Mouse (Mus musculus) inflammation-experienced regulatory T-cells, adult 16 weeks (primary cell): Measurements from ENCODE around the gene Tymp. TPM values are rescaled to one million over a fixed set of nuclear protein-coding genes. Genes with fewer than 3 reads are reported as not detected.

Experiments
- polyA plus RNA-seq: library from polyadenylated mRNA; unstranded; fragments of 100-300 nt; shearing (Covaris generic); gene quantifications from one replicate; pipeline ENCODE4 v1.2.1, GENCODE M21; 2017

The Tymp gene
- polyA plus RNA-seq: 1.0 TPM

GRCm38 (mm10) chr15:89376957-89377356, at the start of gene Tymp:
TSS of gene Tymp (minus strand) at chr15:89377039.

GRCm38 (mm10) chr15:89425711-89426121, 48.9 kb upstream of the Tymp start, which contains the start of gene Cpt1b:
TSS of gene Cpt1b (minus strand) at chr15:89425863.

GRCm38 (mm10) chr15:89410118-89410517, 33.3 kb upstream of the Tymp start, which contains the start of gene Syce3:
TSS of gene Syce3 (minus strand) at chr15:89410503.

DNA sequence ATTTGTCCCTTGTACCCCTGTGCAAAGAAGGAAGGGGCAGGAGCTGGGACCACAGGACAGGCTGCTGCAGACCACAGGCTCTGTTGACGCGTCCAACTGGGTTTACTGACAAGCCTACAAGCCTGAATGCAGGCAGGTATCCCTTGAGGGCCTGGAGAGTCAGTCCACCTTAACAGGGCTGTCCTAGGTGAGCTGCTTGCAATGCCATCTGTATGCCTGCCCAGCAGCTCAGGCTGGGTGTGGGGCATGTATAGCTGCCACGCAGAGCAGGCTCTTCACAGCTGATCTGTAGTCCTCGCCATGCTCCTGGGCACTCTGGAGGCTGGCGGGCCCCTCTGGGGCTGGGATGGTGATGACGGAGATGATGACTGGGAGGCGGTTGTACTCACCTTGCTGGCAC, 7.8 kb upstream of the Tymp start, which contains the start of gene Klhdc7b:
Gene Klhdc7b, plus strand, starts transcription at position 301 of the 400 bp plus-strand sequence.

DNA sequence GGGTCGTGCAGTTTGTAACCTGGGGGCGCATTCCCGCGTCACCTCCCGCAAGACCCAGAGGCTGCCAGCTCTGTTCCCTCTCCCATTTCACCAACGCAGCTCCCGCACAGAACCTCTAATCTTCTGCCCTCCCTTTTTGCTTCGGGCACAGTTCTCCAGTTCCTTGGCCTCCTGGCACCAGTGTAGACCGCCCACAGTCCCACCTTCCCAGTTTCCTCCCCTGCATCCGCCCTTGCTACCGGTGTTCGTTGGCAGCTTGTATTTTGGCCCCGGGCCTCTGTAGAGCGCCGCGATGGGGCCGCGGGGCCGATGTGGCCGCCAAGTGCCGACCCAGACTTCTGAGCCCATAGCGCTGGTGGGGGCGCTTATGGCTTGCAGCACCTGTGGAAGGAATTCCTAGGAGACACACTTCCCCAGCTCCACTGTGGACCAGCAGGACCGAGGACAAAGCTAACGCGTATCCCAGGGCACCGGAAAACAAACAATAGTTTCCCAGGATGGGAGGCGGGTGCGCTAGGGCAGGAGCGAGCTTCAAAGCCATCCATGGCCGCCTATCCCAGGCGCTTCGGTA, 2.1 kb upstream of the Tymp start, which contains the start of gene Odf3b:
Gene Odf3b, minus strand, starts transcription at position 452 of the 571 bp plus-strand sequence.

GRCm38 (mm10) chr15:89373762-89374248, 3.0 kb downstream of the Tymp start, which contains the start of gene Sco2:
TSS of gene Sco2 (minus strand) at chr15:89373846.

GRCm38 (mm10) chr15:89355241-89356187, 21.3 kb downstream of the Tymp start, which contains the start of the genes Lmf2 and Ncaph2:
TSS of gene Lmf2 (minus strand) at chr15:89355659.
TSS of gene Ncaph2 (plus strand) at chr15:89355719.

GRCm38 (mm10) chr15:89334271-89334670, 42.6 kb downstream of the Tymp start, which contains the start of gene Miox:
TSS of gene Miox (plus strand) at chr15:89334398.

GRCm38 (mm10) chr15:89322670-89323522, 53.9 kb downstream of the Tymp start, which contains the start of gene Adm2:
TSS of gene Adm2 (plus strand) at chr15:89322720.

Other genes with a start within 250 kb of the Tymp start
- gene Hdac10, start 248.3 kb downstream of the Tymp start, polyA plus RNA-seq: 77.6 TPM
- 10.2 TPM for gene Mapk12, start 236.3 kb downstream of the Tymp start, polyA plus RNA-seq
- 54.8 TPM for gene Mapk11, start 227.4 kb downstream of the Tymp start, polyA plus RNA-seq
- 6.9 TPM for gene Plxnb2, start 196.3 kb downstream of the Tymp start, polyA plus RNA-seq
- 52.0 TPM for gene Dennd6b, start 180.5 kb downstream of the Tymp start, polyA plus RNA-seq
- gene Ppp6r2, start 165.5 kb downstream of the Tymp start, polyA plus RNA-seq: 6.3 TPM
- gene Sbf1, start 61.7 kb downstream of the Tymp start, polyA plus RNA-seq: 78.2 TPM
- not detected for gene Adm2, start 54.3 kb downstream of the Tymp start, polyA plus RNA-seq
- not detected for gene Miox, start 42.6 kb downstream of the Tymp start, polyA plus RNA-seq
- gene Lmf2, start 21.4 kb downstream of the Tymp start, polyA plus RNA-seq: 77.8 TPM
- gene Ncaph2, start 21.3 kb downstream of the Tymp start, polyA plus RNA-seq: 198 TPM
- 6.4 TPM for gene Sco2, start 3.2 kb downstream of the Tymp start, polyA plus RNA-seq
- gene Odf3b, start 2.2 kb upstream of the Tymp start, polyA plus RNA-seq: 1.1 TPM
- gene Klhdc7b, start 7.9 kb upstream of the Tymp start, polyA plus RNA-seq: 0.29 TPM
- gene Syce3, start 33.5 kb upstream of the Tymp start, polyA plus RNA-seq: not detected
- gene Cpt1b, start 48.8 kb upstream of the Tymp start, polyA plus RNA-seq: 0.49 TPM
- gene C730034F03Rik, start 52.5 kb upstream of the Tymp start, polyA plus RNA-seq: 6.1 TPM
- not detected for gene Gm44502, start 52.7 kb upstream of the Tymp start, polyA plus RNA-seq
- gene Chkb, start 52.9 kb upstream of the Tymp start, polyA plus RNA-seq: 111 TPM
- gene Mapk8ip2, start 76.9 kb upstream of the Tymp start, polyA plus RNA-seq: 0.05 TPM
- 29.5 TPM for gene Arsa, start 100.4 kb upstream of the Tymp start, polyA plus RNA-seq
- gene Shank3, start 122.6 kb upstream of the Tymp start, polyA plus RNA-seq: not detected
- gene Acr, start 191.3 kb upstream of the Tymp start, polyA plus RNA-seq: not detected
- gene Rabl2, start 214.9 kb upstream of the Tymp start, polyA plus RNA-seq: 3.0 TPM